Mouse (Mus musculus): ENCODE data around the gene Tmie. TPM values are rescaled to one million over a fixed set of nuclear protein-coding genes. Genes with fewer than 3 reads are reported as not detected.

The Tmie gene
- polyA plus RNA-seq, 2 experiments = 0.52 to 0.85 TPM

DNA sequence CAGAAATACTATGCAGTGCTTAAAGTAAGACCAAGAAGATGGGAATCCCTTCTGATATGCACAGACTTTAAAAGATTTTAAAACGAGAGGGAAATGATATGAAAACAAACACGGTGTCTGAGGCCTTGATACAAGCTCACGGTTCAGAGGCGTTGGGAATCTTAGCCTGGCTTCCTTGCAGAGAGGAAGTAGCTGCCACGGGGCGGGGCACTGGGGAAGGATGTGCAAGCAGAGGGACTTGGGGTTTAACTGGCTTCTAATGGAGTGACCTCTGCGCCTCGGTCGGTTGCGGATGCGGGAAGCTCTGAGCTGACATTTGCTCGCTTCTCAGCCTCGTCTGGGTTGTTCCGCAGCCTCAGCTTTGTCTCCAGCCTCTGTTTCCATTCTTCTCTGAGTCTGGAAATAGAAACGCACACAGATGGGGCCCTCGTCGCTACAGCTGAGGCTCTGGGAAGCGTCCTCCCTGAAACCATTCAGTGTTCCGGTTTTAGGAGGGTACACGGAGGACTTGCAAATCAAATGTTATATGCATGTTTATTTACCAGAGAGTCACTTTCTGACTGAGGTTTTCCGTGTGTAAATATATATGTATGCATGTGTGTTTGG, 34.8 kb upstream of the Tmie start:
- no peak for TF ChIP-seq POLR2A (IDR thresholded peaks at IDR 0.05; ENCODE audit: borderline replicate concordance, extremely low read depth, insufficient read depth, insufficient read length)
- DNase-seq (ENCODE audit: low spot score) (no peak), ATAC-seq (ENCODE audit: low FRiP score, low read depth) (no peak)
- Histone ChIP-seq H3K4me1 (ENCODE audit: control insufficient read depth, insufficient read depth, low read length) (no peaks in the 10 kb centered on the region), H3K36me3 (ENCODE audit: control insufficient read depth, insufficient read depth, low read length) (no peaks in the 10 kb centered on the region), H3K9ac (ENCODE audit: low read depth, low read length, severe bottlenecking) (no peak overlapping the region), H3K27me3 (ENCODE audit: control insufficient read depth, insufficient read depth, low read length) (no peaks in the 10 kb centered on the region), H3K9me3 (ENCODE audit: control insufficient read depth, low read length) (no peaks in the 10 kb centered on the region), H3K4me3 (replicated peaks; ENCODE audit: low read length) (no peak overlapping the region), H3K27ac (replicated peaks; ENCODE audit: low read depth, low read length) (no peak overlapping the region), H3K4me2 (replicated peaks; ENCODE audit: low read depth, low read length, severe bottlenecking) (no peak overlapping the region)
- WGBS = 64% methylated on average over 21 of the region's 21 CpGs

DNA sequence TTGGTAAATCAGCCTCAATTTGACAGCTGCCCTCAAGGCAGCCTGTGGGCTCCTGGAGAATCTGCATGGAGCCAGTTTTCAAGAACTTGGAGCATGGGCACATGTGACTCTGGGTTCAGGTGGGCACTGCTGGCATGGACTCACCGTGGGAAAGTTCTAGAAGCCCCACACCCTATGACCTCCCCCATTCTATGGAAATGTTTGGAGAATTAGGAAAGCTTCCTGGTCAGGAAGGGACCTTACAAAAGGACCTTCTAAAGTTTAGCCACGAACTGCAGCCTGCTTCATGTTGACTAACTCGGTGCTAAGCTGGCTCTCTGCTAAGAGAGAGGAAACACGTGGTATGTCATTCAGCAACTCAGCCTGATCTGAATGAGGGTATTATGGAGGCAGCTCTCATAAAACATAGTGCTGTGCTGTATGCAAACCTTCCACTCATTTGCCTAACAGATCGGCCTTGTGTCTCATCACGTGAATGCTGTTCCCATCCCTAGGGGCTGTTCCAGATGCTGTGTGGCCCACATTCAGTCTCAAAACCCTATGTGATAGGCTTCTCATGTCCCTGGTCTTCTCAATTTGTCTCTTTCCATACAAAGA, 29.6 kb upstream of the Tmie start:
- 80% methylated on average over 6 of the region's 6 CpGs for WGBS

DNA sequence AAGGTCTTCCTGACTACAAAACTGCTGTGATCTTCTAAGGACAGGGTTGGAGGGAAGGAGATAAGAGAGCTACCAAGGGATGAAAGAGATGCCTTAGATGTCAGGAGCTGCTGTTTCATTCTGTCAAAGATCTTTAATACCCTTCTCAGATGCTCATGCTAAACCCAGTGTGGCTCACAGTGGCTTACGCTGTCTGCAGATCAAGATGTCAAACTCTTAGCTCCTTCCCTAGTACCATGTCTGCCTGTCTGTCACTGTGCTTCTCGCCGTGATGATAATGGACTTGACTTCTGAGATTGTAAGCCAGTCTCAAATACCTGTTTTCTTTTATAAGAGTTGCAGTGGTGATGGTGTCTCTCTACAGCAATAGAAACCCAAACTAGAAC, 28.7 kb upstream of the Tmie start:
- 94% methylated on average over 3 of the region's 3 CpGs for WGBS
- no peaks in the 10 kb centered on the region for H3K36me3 ChIP-seq (ENCODE audit: control insufficient read depth, insufficient read depth, low read length)

More for the DNA sequence above, 29.6 kb upstream of the Tmie start:
- no peaks in the 10 kb centered on the region for H3K27me3 ChIP-seq (ENCODE audit: control insufficient read depth, insufficient read depth, low read length)
- H3K9ac ChIP-seq (ENCODE audit: low read depth, low read length, severe bottlenecking) = no peak overlapping the region
- no peak for ATAC-seq (ENCODE audit: low FRiP score, low read depth)
- H3K27ac ChIP-seq (replicated peaks; ENCODE audit: low read depth, low read length) = no peak overlapping the region
- TF ChIP-seq POLR2A (IDR thresholded peaks at IDR 0.05; ENCODE audit: borderline replicate concordance, extremely low read depth, insufficient read depth, insufficient read length) = no peak
- no peak overlapping the region for H3K4me3 ChIP-seq (replicated peaks; ENCODE audit: low read length)
- H3K4me1 ChIP-seq (ENCODE audit: control insufficient read depth, insufficient read depth, low read length) = no peaks in the 10 kb centered on the region
- DNase-seq (ENCODE audit: low spot score) = no peak
- H3K9me3 ChIP-seq (ENCODE audit: control insufficient read depth, low read length) = no peaks in the 10 kb centered on the region
- no peaks in the 10 kb centered on the region for H3K36me3 ChIP-seq (ENCODE audit: control insufficient read depth, insufficient read depth, low read length)
- H3K4me2 ChIP-seq (replicated peaks; ENCODE audit: low read depth, low read length, severe bottlenecking) = no peak overlapping the region

DNA sequence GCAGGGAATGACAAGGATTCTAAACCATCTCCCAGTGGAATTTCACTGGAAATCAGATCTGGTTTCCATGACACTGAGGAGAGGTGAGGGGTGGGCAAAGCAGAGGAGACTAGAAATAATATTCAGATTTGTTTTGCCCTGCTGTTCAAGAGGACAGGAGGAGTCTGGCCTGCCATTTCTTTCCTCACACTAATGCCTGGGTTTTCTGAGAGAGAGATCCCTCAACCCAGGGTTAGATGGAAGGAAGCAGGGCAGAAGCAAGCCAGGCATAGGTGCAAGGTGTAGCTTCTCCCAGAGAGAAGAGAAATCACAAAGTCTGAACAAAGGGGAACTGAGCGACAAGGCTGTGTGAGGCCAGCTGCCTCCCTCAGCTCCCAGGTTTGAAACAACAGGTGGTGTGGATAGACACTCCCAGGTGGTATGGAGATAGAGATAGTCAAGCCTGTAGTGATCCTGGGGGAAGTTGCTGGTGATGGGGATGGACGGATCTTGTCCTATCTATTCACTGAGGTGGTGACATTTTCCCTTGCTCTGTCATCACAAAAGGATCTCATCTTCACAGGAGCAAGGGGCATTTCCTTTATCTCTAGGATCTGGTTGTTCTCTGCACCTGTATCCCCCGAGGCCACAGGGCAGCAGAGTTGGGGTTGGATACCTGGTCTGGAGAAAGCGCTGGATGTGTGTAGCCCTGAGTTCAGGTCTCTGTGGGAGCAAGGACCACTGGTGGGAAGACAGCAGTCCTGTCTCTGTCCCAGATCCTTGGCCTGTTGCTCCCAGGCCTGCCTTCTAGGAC, 28.1 kb upstream of the Tmie start:
- ATAC-seq (ENCODE audit: low FRiP score, low read depth) (no peak), DNase-seq (ENCODE audit: low spot score) (no peak)
- Histone ChIP-seq H3K27ac (replicated peaks; ENCODE audit: low read depth, low read length) (no peak overlapping the region), H3K4me1 (ENCODE audit: control insufficient read depth, insufficient read depth, low read length) (no peaks in the 10 kb centered on the region), H3K9ac (ENCODE audit: low read depth, low read length, severe bottlenecking) (no peak overlapping the region), H3K36me3 (ENCODE audit: control insufficient read depth, insufficient read depth, low read length) (no peaks in the 10 kb centered on the region), H3K27me3 (ENCODE audit: control insufficient read depth, insufficient read depth, low read length) (no peaks in the 10 kb centered on the region), H3K4me3 (replicated peaks; ENCODE audit: low read length) (no peak overlapping the region), H3K4me2 (replicated peaks; ENCODE audit: low read depth, low read length, severe bottlenecking) (no peak overlapping the region), H3K9me3 (ENCODE audit: control insufficient read depth, low read length) (no peaks in the 10 kb centered on the region)
- WGBS = 79% methylated on average over 4 of the region's 4 CpGs
- TF ChIP-seq POLR2A (IDR thresholded peaks at IDR 0.05; ENCODE audit: borderline replicate concordance, extremely low read depth, insufficient read depth, insufficient read length) = no peak

More for the DNA sequence above, 28.7 kb upstream of the Tmie start:
- Histone ChIP-seq H3K9me3 (ENCODE audit: control insufficient read depth, low read length) (no peaks in the 10 kb centered on the region), H3K27ac (replicated peaks; ENCODE audit: low read depth, low read length) (no peak overlapping the region), H3K4me3 (replicated peaks; ENCODE audit: low read length) (no peak overlapping the region), H3K27me3 (ENCODE audit: control insufficient read depth, insufficient read depth, low read length) (no peaks in the 10 kb centered on the region), H3K4me1 (ENCODE audit: control insufficient read depth, insufficient read depth, low read length) (no peaks in the 10 kb centered on the region), H3K4me2 (replicated peaks; ENCODE audit: low read depth, low read length, severe bottlenecking) (no peak overlapping the region), H3K9ac (ENCODE audit: low read depth, low read length, severe bottlenecking) (no peak overlapping the region)
- DNase-seq (ENCODE audit: low spot score) = no peak
- ATAC-seq (ENCODE audit: low FRiP score, low read depth) = no peak
- no peak for TF ChIP-seq POLR2A (IDR thresholded peaks at IDR 0.05; ENCODE audit: borderline replicate concordance, extremely low read depth, insufficient read depth, insufficient read length)

DNA sequence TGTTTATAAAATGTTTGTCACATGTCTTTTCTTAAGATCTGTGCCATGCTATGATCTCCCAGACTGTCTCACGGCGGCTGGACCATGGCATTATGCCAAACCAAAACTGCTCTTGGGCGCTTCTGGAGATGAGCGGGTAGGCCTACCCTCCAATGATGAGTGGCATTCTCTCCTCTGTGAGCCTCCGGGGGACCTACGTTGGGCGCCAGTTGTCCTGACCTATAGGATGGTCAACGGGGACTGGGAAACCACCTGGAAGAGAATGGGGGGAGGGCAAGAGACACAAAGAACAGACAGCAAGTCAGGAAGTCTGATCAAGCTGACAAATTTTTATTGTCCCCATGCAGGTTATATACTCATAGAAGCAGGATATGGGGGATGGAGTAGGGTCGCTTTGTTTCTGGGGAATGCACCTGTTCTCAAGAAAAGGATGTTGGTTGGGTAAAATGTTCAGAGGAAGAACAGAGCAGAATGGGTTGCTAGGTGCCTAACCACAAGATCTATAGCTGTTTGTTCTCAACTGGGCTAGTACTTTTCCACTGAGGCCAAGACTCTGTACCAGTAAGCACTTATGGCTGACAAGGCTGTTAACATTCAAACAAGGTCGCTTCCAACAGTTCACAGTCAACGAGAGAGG, 27.4 kb upstream of the Tmie start:
- WGBS = 95% methylated on average over 11 of the region's 11 CpGs
- DNase-seq (ENCODE audit: low spot score) (no peak), ATAC-seq (ENCODE audit: low FRiP score, low read depth) (no peak)

More for the DNA sequence above, 27.4 kb upstream of the Tmie start:
- TF ChIP-seq POLR2A (IDR thresholded peaks at IDR 0.05; ENCODE audit: borderline replicate concordance, extremely low read depth, insufficient read depth, insufficient read length) = no peak
- H3K36me3 ChIP-seq (ENCODE audit: control insufficient read depth, insufficient read depth, low read length) = no peaks in the 10 kb centered on the region
- no peak overlapping the region for H3K27ac ChIP-seq (replicated peaks; ENCODE audit: low read depth, low read length)
- H3K9ac ChIP-seq (ENCODE audit: low read depth, low read length, severe bottlenecking) = no peak overlapping the region
- no peak overlapping the region for H3K4me2 ChIP-seq (replicated peaks; ENCODE audit: low read depth, low read length, severe bottlenecking)
- H3K4me1 ChIP-seq (ENCODE audit: control insufficient read depth, insufficient read depth, low read length) = no peaks in the 10 kb centered on the region
- no peaks in the 10 kb centered on the region for H3K27me3 ChIP-seq (ENCODE audit: control insufficient read depth, insufficient read depth, low read length)
- H3K9me3 ChIP-seq (ENCODE audit: control insufficient read depth, low read length) = no peaks in the 10 kb centered on the region
- H3K4me3 ChIP-seq (replicated peaks; ENCODE audit: low read length) = no peak overlapping the region

Measured in limb, embryonic 14.5 days (tissue).